Mouse (Mus musculus) liver, adult 2 months (tissue): ENCODE data around the gene Tmem130.

ENCODE experiments used
- CTCF ChIP-seq: fragments of 200-500 bp; IDR thresholded peaks from 2 replicates; pipeline ENCODE4 v1.5.1; 2011; ENCODE audit warnings: low read depth, low read length, control low read depth
- POLR2A ChIP-seq: fragments of 200-500 bp; IDR thresholded peaks from 2 replicates; pipeline ENCODE4 v1.6.1; 2011; ENCODE audit warnings: low read length, control low read depth; ENCODE audit not compliant: insufficient read depth; ENCODE audit errors: extremely low read depth

GRCm38 (mm10) chr5:144719781-144720180 is 41.8 kb downstream of the Tmem130 start:
- no peak for TF ChIP-seq CTCF
- no peak for TF ChIP-seq POLR2A
